Comparison of ENCODE assay signal across 12 mouse cellular contexts in the genomic region with DNA sequence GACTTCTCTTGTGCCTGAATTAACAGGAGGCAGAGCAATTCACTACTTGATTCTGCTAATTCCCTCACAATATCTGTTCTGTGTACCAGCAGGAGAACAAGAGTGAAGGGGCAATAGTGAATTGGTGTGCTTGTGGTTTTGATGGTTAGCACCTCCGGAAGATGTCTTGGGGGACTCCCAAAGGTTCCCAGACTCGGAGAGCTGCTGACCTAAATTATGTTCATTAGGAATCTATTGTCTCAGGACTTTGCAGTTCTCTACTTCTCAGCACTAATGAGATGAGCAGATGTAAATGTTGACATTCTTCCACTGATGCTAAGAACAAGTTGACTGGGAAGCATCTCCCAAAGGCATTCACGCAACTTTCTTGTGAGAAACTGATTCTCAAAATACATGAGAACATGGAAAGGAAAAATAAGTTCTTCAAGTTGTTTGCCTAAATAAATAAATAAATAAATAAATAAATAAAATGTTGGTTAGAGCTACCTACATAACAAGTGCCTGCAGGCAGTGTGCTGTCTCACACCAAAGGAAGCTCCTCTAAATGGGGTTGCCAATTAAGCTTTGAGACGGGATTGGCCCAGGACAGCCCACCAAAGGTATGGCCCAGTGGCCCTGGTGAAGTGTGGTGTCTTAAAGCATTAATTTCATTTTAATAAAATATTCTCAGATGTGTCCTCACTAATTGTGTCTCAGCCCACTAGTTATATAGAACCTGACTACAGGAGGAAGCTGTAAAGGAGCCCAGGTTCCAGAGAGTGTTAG.
"Had no signal": no experiment of that assay in that cellular context is flagged by ENCODE, and none has a peak within 500 bp of the region (broad histone marks: within the 10 kb centered on the region; RNA-seq: fewer than 3 reads in every experiment).

No protein-coding gene starts in this region.

- H3K27ac ChIP-seq: kidney, embryonic 15.5 days; left cerebral cortex, adult 2 months; limb, embryonic 15.5 days; liver, embryonic 12.5 days; macrophage; stomach, postnatal 0 days had no signal

- H3K4me3 ChIP-seq: kidney, embryonic 15.5 days; left cerebral cortex, adult 2 months; limb, embryonic 15.5 days; liver, embryonic 12.5 days; megakaryocyte, embryonic 14.5 days had no signal

- ATAC-seq: intestine, embryonic 16.5 days; liver, embryonic 12.5 days had no signal

- H3K9me3 ChIP-seq: kidney, embryonic 15.5 days; limb, embryonic 15.5 days; liver, embryonic 12.5 days; megakaryocyte, embryonic 14.5 days had no signal

- DNase-seq: kidney, postnatal 25 days; right cerebral cortex, postnatal 25 days; thymus, postnatal 4 days had no signal

- H3K27me3 ChIP-seq: kidney, embryonic 15.5 days; limb, embryonic 15.5 days; liver, embryonic 12.5 days; megakaryocyte, embryonic 14.5 days had no signal

- H3K4me1 ChIP-seq: kidney, embryonic 15.5 days; limb, embryonic 15.5 days; liver, embryonic 12.5 days; megakaryocyte, embryonic 14.5 days had no signal

- H3K4me2 ChIP-seq: kidney, embryonic 15.5 days; limb, embryonic 15.5 days; liver, embryonic 12.5 days; lung, embryonic 14.5 days had no signal

- H3K9ac ChIP-seq: kidney, embryonic 15.5 days; limb, embryonic 15.5 days; liver, embryonic 12.5 days; lung, embryonic 14.5 days had no signal

- H3K36me3 ChIP-seq: kidney, embryonic 15.5 days; limb, embryonic 15.5 days; liver, embryonic 12.5 days had no signal
